ENCODE assay signal across 10 mouse cellular contexts in the genomic region with DNA sequence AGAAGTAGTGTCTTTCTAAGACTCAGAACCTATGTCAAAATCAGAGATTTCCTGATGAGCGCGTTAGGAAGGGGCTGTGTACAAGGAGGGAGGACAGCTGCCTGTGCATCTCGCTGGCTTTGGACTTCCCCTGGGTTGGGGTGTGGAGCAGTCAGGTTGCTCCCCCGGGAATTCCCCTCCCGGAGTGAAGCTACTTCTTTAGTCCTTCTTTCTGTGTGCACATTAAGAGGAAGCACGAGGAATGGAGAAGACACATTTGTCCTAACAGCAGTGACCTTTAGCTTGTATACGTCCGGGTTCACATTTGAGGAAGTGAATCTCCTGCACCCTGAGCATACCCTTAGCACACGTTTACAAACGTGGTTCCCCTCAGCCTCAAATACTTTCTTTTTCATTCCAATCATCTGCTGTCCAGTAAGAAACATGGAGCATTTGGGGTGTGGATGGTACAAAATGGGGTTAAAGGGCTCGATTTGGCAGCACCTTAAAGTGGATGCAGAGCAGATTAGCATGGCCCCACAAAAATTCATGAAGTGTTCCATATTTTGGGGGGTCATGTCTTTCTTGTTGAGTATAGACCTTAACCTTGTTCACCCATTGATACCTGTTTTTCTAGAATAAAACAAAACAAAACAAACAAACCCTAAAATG. TPM values are rescaled to one million over a fixed set of nuclear protein-coding genes. Genes with fewer than 3 reads are reported as not detected.
DNase-seq lines count a peak whose midpoint lies in the region; ATAC-seq and TF ChIP-seq lines count a peak whose summit lies in the region.
"Had no signal": no experiment of that assay in that cellular context is flagged by ENCODE, and none has a peak within 500 bp of the region (broad histone marks: within the 10 kb centered on the region; RNA-seq: fewer than 3 reads in every experiment).

No protein-coding gene starts in this region.

- no peak overlapping the region for H3K9ac ChIP-seq in heart, embryonic 13.5 days

- no peak for ATAC-seq in heart, embryonic 13.5 days (ENCODE audit: extremely low read depth, insufficient number of reproducible peaks, low FRiP score, low TSS enrichment)

- peaks cover 22% of the 10 kb centered on the region for H3K79me2 ChIP-seq in macrophage (ENCODE audit: inconsistent target)

- H3K27me3 ChIP-seq in heart, embryonic 13.5 days (replicated peaks) = peaks cover 25% of the 10 kb centered on the region

- no peak overlapping the region for H3K4me3 ChIP-seq in heart, embryonic 13.5 days
- H3K4me3 ChIP-seq in bone marrow, adult 2 months (replicated peaks; ENCODE audit: control insufficient read depth, low read depth, low read length) = peak overlapping the region; percentile 35
- peak overlapping the region; percentile 35; the same call in 1 of the 2 replicates for H3K4me3 ChIP-seq in macrophage (ENCODE audit: inconsistent target)

- 52% methylated on average over 11 of the region's 11 CpGs for WGBS in heart, embryonic 13.5 days
- 12% methylated on average over 11 of the region's 11 CpGs for WGBS in bone marrow, adult 2 months
- 9% methylated on average over 11 of the region's 11 CpGs for WGBS in macrophage (ENCODE audit: missing documents)

- intact Hi-C loops in heart, postnatal 25 days (cut with DNase I) = no loop called here

- H3K36me3 ChIP-seq in heart, embryonic 13.5 days = no peaks in the 10 kb centered on the region
- peaks cover 7% of the 10 kb centered on the region; the same call in 1 of the 2 replicates for H3K36me3 ChIP-seq in macrophage (ENCODE audit: inconsistent target)

- H3K9me3 ChIP-seq in heart, embryonic 13.5 days = no peaks in the 10 kb centered on the region

- no peak overlapping the region for H3K27ac ChIP-seq in heart, embryonic 13.5 days (replicated peaks)
- H3K27ac ChIP-seq in bone marrow, adult 2 months (ENCODE audit: control insufficient read depth, insufficient read depth, low read depth, low read length, poor library complexity) = peak overlapping the region; percentile 79
- H3K27ac ChIP-seq in macrophage = peak overlapping the region; percentile 72

- peaks cover 20% of the 10 kb centered on the region for H3K4me1 ChIP-seq in heart, embryonic 13.5 days
- peaks cover 10% of the 10 kb centered on the region; the same call in 1 of the 2 replicates for H3K4me1 ChIP-seq in bone marrow, adult 2 months (ENCODE audit: control insufficient read depth, insufficient read depth, low read length)

- no peak for DNase-seq in heart, postnatal 25 days (ENCODE audit: low spot score)
- peak; percentile 49 for DNase-seq in 416B (ENCODE audit: low read depth)
- no peak for DNase-seq in testis, postnatal 14 days (ENCODE audit: low spot score)
- DNase-seq in adrenal gland, adult 2 months = no peak
- no peak for DNase-seq in layer of hippocampus, adult 8-10 months (ENCODE audit: low spot score in 2 of 2)
- DNase-seq: midbrain, embryonic 14.5 days; right cerebral cortex, postnatal 25 days had no signal

- H3K4me2 ChIP-seq in heart, embryonic 13.5 days = 0 out of 2 replicates have a peak overlapping the region, but pooled peaks have one; percentile 96

- no peak for TF ChIP-seq POLR2A in bone marrow, adult 2 months (IDR thresholded peaks at IDR 0.05; ENCODE audit: borderline replicate concordance, control insufficient read depth, low read depth, low read length)

- no peak for TF ChIP-seq CTCF in bone marrow, adult 2 months (IDR thresholded peaks at IDR 0.05; ENCODE audit: control insufficient read depth, insufficient read depth, low read length)

RNA-seq across cellular contexts. Expression of a gene that starts 1.5 kb away (rescaled TPM):
- polyA plus RNA-seq in heart, embryonic 13.5 days (2015; fragmentation: Nextera tagmentation; extraction: Ambion mirVana) = 3.1 and 3.5 TPM in 2 replicates
- total RNA-seq in heart, postnatal 25 days (2021) = 1 to 10 TPM; 3.1 TPM
- 26.2 and 29.2 TPM in 2 replicates for polyA plus RNA-seq in bone marrow, adult 2 months (2011; ENCODE audit: insufficient read depth, insufficient read length, low replicate concordance, missing spikeins)
- 100 to 1,000 TPM in 17 of 26 experiments, 10 to 100 TPM in 9; 16.4 to 246 (median 171) TPM for total RNA-seq in macrophage (2018; cell fraction: chromatin; rRNA removed)
- 10 to 100 TPM; 16.7 to 74.8 (median 51.4) TPM for total RNA-seq in macrophage (2018; cell fraction: cytosol; rRNA removed)
- 100 to 1,000 TPM in 17 of 26 experiments, 10 to 100 TPM in 9; 33.4 to 245 (median 128) TPM for total RNA-seq in macrophage (2018; cell fraction: nucleus; rRNA removed)
- polyA plus RNA-seq in macrophage (2018) = 22.9 to 68.6 TPM (median 43.0 TPM) in 3 replicates
- 10 to 100 TPM; 28.2 to 32.7 TPM for total RNA-seq in adrenal gland, adult 2 months (2021)
- polyA plus RNA-seq in adrenal gland, adult 2 months (2012; rRNA removed) = 20.1 and 23.7 TPM in 2 replicates
- total RNA-seq in layer of hippocampus, adult 8-10 months (2022) = 10 to 100 TPM; 49.7 to 69.3 (median 56.6) TPM
